Mouse (Mus musculus) liver (tissue): Measurements from ENCODE around the gene Trarg1.
A peak's percentile ranks its signal among the peaks of the same experiment; 100 is the strongest.

Experiments used
- DNase-seq: peaks from one replicate; pipeline ENCODE4 v3.0.0-alpha.2; 2020; ENCODE audit warnings: mixed read lengths

Trarg1 gene

DNA sequence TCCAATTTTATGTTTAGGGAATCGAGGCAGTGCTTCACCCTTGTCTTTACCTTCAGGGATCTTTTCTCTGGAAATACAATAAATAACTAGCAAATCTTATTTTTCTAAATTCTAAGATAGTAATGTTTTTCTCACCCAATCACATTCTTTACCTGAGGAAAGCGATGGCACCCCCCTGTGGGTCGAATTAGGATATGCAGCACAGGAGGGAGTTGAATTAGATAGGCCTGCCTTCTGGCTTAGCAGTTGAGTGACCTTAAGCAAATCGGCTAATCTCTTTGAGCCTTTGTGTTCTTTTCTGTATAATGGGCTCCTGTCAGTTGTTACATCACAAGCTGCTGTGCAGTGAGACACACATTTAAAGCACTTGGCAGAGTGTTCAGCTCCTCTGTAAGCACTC, 4.9 kb upstream of the Trarg1 start:
- DNase-seq: no peak

DNA sequence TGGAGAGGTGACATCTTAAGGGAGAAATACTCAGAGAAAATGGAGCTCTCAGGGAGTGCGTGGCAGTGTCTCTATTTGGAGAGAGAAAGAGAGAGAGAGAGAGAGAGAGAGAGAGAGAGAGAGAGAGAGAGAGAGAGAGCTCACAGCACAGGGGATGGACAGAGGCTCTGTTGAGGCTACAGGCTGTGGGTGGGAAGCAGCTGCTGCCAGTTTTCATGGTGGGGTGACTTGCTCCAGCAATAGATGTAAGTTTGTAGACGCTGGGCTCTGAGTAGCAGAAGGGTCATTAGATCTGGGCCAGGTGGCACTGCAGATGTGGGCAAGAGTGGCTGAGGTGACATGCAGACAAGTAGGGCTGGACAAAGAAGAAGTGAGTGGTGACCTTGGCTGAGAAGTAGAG, 6.0 kb downstream of the Trarg1 start:
- DNase-seq: no peak

- no peak for DNase-seq
Observed at GRCm38 (mm10) chr11:76692096-76692495, 12.5 kb downstream of the Trarg1 start.

- DNase-seq: no peak
Observed at GRCm38 (mm10) chr11:76695810-76696209, 16.2 kb downstream of the Trarg1 start.

DNA sequence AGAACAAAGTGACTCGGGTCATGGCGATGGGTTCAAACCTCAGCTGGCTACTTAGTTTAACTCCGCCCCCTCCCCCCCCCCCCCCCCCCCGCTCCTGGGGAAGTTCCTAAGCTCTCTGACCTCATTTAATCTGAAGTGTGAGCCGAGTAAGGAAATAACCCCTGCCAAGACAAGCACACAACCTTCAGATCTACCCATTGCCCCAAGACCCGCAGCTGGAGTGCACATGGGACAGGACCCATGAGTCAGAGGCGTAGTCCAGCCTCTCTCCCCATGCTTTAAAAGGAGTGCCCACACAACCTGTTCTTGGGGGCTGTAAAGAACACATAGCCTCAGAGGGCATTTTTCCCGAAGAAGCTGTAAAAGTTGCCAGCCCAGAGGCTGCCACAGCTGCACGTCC, 20.0 kb downstream of the Trarg1 start:
- DNase-seq: no peak

DNA sequence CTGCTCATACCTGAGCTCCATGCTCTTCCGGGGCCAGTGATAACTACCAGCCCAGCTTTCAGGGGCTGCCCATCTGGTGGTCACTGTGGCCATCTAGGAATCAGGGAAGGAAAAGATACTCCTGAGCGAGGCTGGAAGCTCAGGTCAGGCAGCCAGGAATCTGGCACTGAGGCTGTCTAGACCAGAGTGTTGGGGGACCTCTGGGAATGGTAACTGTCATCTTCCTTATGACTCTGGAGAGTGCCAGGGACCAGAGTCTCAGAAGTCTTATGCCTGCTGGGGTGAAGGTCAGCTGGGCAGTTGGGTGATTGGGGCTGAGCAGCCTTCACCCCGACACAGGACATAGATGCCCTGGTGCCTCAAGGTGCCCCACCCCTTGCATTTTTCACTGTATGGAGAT, 28.0 kb downstream of the Trarg1 start:
- DNase-seq: no peak

- no peak for DNase-seq
Observed at GRCm38 (mm10) chr11:76708066-76708465, 28.5 kb downstream of the Trarg1 start.

- DNase-seq: no peak
Observed at GRCm38 (mm10) chr11:76708881-76709280, 29.3 kb downstream of the Trarg1 start.

- peak; percentile 10 for DNase-seq
Observed at GRCm38 (mm10) chr11:76709625-76710452, 30.2 kb downstream of the Trarg1 start.

GRCm38 (mm10) chr11:76717000-76717399, 37.4 kb downstream of the Trarg1 start:
- DNase-seq: no peak

DNA sequence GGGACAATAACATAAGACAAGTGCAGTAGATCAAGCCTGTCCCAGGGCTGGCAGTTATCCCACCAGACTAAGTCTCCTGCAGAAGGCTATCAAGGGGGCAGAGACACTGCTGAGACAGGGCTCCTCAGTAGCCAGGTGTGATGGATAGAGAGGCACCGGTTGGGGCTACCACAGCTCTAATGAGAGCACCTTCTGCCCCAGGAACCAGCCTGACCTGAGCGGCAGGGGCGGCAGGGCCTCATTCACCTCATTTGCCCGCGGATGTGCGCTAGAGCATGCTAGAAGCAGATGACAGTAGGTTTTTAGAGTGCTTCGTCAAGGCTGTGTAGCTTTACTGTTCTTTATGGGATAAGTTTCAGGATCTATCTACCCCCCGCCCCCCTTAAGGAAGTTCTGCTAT, 44.3 kb downstream of the Trarg1 start:
- DNase-seq: no peak

DNA sequence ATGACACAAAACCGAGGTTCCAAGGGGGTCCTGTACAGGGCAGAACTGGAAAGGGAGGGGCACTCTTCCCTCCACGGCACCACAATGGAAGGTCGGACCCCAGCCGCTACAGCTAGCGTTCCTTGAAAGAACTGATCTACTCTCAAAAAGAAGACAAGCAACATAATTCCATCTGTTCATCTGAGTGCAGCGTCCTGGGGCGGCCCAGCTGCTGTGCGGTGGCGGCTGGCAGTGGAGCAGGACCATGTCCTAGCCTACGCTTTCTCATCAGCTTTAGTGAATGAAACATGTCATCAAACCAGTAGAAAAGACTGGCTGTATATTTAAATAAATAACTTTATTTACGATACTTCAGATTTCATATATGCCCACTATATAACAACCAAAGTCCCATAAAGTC, 48.5 kb downstream of the Trarg1 start:
- no peak for DNase-seq

DNA sequence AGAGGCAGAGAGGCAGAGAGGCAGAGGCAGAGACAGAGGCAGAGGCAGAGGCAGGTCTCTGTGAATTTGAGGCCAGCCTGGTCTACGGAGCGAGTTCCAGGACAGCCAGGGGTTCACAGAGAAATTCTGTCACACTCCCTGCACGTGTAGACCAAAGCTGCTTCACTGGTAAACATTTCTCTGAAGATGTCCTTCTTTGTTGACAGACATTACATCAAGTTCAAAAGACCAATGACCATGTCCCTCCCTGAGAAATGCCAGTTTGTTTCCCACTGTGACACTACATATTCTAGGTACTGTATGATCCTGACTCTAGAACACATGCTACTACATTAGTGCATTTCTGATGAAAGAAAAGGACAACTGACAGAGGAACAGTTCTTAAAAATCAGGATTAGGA, 51.0 kb downstream of the Trarg1 start:
- no peak for DNase-seq

DNA sequence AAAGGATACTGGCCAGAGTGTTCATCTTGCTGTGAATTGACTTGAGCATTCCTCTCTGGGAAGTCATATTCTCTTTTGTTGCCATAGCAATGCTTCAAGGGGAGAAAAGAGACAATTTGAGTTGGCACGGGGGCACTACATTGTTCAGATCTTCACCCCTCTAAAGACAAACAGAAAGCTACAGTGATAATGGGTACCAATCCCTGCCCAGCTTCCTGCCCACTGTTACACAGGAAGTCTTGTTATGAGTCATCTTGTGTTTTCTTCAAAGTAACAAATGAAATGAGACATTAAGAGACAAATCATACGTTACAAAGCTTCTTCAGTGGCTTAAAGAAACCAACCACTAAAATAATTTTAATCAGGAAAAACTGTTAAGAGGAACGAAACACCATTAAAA, 55.0 kb downstream of the Trarg1 start:
- no peak for DNase-seq

- DNase-seq: no peak
Observed at GRCm38 (mm10) chr11:76735753-76736324, 56.2 kb downstream of the Trarg1 start.

DNA sequence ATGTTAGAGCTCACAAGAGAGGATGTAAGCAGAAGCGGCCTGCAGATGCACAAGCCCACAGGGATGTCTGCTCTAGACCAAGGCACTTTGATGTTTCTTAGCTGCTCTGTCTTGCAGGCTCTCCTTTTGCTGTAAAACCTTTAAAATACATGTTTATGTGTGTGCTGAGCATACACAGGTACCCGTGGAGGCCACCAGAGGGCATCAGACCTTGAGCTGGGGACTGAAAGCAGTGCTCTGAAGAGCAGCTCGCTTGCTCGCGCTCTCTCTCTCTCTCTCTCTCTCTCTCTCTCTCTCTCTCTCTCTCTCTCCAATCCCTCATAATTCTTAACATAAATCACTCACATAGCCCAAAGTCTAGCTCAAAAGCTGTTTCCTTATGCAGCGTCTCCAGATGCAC, 59.5 kb downstream of the Trarg1 start:
- DNase-seq: peak; percentile 22

- no peak for DNase-seq
Observed at GRCm38 (mm10) chr11:76742511-76742910, 62.9 kb downstream of the Trarg1 start.

DNA sequence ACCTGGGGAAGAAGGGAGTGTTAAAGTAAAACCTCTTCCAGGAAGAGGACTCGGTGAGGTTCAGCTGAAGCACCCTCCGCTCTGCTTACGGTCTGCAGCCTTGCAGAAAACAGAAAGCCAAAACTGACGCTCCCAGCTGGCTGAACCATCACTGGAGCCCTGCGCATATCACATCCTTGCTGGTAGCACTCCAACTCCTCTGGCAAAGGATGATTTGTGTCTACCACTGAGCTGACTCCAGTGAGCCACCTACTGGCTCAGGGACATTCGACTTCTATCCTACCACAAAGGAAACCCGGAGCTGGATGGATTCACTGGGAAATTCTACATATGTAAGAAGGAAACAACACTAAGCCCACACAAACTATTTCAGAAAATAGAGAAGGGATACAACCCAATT, 64.9 kb downstream of the Trarg1 start:
- no peak for DNase-seq

GRCm38 (mm10) chr11:76745921-76746320, 66.3 kb downstream of the Trarg1 start:
- no peak for DNase-seq
